In the genomic region with DNA sequence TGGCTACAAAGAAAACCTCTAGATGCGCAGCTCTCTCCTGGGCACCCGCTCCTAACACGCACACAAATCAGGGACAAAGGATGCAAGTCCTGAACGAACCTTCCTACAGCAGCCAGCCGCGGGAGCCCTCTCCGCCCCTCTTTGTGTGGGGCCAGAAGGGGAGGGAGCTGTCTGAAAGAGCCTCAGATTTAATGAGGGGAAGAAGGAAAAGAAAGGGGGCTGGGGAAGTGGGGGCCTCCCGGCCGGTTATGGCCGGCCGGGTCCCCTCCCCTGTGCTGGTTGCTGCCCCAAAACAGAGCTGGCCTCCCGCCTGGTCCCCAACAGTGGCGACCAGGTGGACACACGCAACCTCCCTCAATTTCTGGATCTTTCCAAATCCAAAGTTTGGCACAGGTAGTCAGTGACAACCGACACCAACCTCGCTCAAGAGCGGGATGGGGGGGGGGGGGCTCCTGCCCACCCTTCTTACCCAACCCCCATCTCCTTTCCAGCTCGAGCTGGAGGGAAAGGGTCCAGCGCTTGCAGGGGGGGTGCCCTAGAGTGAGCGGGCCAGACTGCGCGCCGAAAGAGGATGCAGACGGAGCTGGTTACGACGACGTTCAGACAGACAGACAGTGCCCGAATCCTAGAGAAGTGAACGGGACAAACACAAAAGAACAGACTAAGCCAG, we compare ENCODE assay signal across 8 mouse cellular contexts. TPM values are rescaled to one million over a fixed set of nuclear protein-coding genes. Genes with fewer than 3 reads are reported as not detected.
DNase-seq lines count a peak whose midpoint lies in the region; ATAC-seq lines count a peak whose summit lies in the region.

No protein-coding gene starts in this region.

- peaks cover 7% of the 10 kb centered on the region for H3K36me3 ChIP-seq in forebrain, embryonic 10.5 days (replicated peaks)
- H3K36me3 ChIP-seq in liver, embryonic 13.5 days: no peaks in the 10 kb centered on the region

- H3K27me3 ChIP-seq in forebrain, embryonic 10.5 days (ENCODE audit: poor library complexity, severe bottlenecking): peaks cover 76% of the 10 kb centered on the region
- H3K27me3 ChIP-seq in liver, embryonic 13.5 days: peaks cover 91% of the 10 kb centered on the region

- H3K9ac ChIP-seq in liver, embryonic 13.5 days: peak overlapping the region; percentile 36; the same call in 1 of the 2 replicates

- peaks cover 44% of the 10 kb centered on the region for H3K4me1 ChIP-seq in forebrain, embryonic 10.5 days
- H3K4me1 ChIP-seq in liver, embryonic 13.5 days (replicated peaks): peaks cover 29% of the 10 kb centered on the region

- ATAC-seq in liver, embryonic 13.5 days (ENCODE audit: low read depth): no peak
- ATAC-seq in inflammation-experienced regulatory T-cells, adult 6 months: no peak

- peak overlapping the region; percentile 97 for H3K27ac ChIP-seq in forebrain, embryonic 10.5 days
- no peak overlapping the region for H3K27ac ChIP-seq in liver, embryonic 13.5 days

- peak overlapping the region; percentile 68 for H3K4me2 ChIP-seq in liver, embryonic 13.5 days

- H3K4me3 ChIP-seq in forebrain, embryonic 10.5 days: peak overlapping the region; percentile 81
- H3K4me3 ChIP-seq in liver, embryonic 13.5 days (replicated peaks): peak overlapping the region; percentile 51

- H3K9me3 ChIP-seq in forebrain, embryonic 10.5 days: no peaks in the 10 kb centered on the region
- H3K9me3 ChIP-seq in liver, embryonic 13.5 days (replicated peaks): no peaks in the 10 kb centered on the region

- DNase-seq in kidney, postnatal 10 days: peak; percentile 27
- DNase-seq in kidney, adult 8-10 months: no peak
- DNase-seq in brain, embryonic 18.5 days (ENCODE audit: low read depth, low spot score): peak; percentile 55
- DNase-seq in forebrain, embryonic 10.5 days (ENCODE audit: extremely low spot score, low spot score): peak; percentile 86
- DNase-seq in liver, embryonic 13.5 days: no peak
- DNase-seq in yolk sac, embryonic 10.5 days (ENCODE audit: low spot score): no peak
- DNase-seq in adrenal gland, adult 2 months: no peak

- under 1% methylated on average over 29 of the region's 29 CpGs for WGBS in forebrain, embryonic 10.5 days
- WGBS in liver, embryonic 13.5 days (ENCODE audit: insufficient replicate concordance): 5% methylated on average over 29 of the region's 29 CpGs

RNA-seq across cellular contexts. Expression of a gene that starts 4.5 kb away (rescaled TPM):
- 53.3 and 63.2 TPM in 2 replicates for polyA plus RNA-seq in forebrain, embryonic 10.5 days (2016; fragmentation: Nextera tagmentation; extraction: Ambion mirVana)
- polyA plus RNA-seq in liver, embryonic 13.5 days (2015; fragmentation: Nextera tagmentation; extraction: Ambion mirVana): 0.99 and 1.6 TPM in 2 replicates
- polyA plus RNA-seq in inflammation-experienced regulatory T-cells, adult 6 months (2017; shearing (Covaris generic)): under 1 TPM in 2 of 3 experiments, not detected in 1; 0.39 to 0.75 TPM
- total RNA-seq in adrenal gland, adult 2 months (2021): 1 to 10 TPM in 1 of 2 experiments, under 1 TPM in 1; 0.93 to 1.0 TPM
- 6.2 and 7.1 TPM in 2 replicates for polyA plus RNA-seq in adrenal gland, adult 2 months (2012; rRNA removed)

RNA-seq across cellular contexts. Expression of a gene that starts 33.9 kb away (rescaled TPM):
- polyA plus RNA-seq in forebrain, embryonic 10.5 days (2016; fragmentation: Nextera tagmentation; extraction: Ambion mirVana): 16.2 and 18.8 TPM in 2 replicates
- polyA plus RNA-seq in liver, embryonic 13.5 days (2015; fragmentation: Nextera tagmentation; extraction: Ambion mirVana): 1.5 and 2.8 TPM in 2 replicates
- 1 to 10 TPM in 1 of 3 experiments, not detected in 2; 1.6 TPM for polyA plus RNA-seq in inflammation-experienced regulatory T-cells, adult 6 months (2017; shearing (Covaris generic))
- total RNA-seq in adrenal gland, adult 2 months (2021): 100 to 1,000 TPM in 1 of 2 experiments, 10 to 100 TPM in 1; 51.1 to 150 TPM
- 19.0 and 24.8 TPM in 2 replicates for polyA plus RNA-seq in adrenal gland, adult 2 months (2012; rRNA removed)

RNA-seq across cellular contexts. Expression of a gene that starts 34.0 kb away (rescaled TPM):
- not detected in 2 replicates for polyA plus RNA-seq in forebrain, embryonic 10.5 days (2016; fragmentation: Nextera tagmentation; extraction: Ambion mirVana)
- polyA plus RNA-seq in liver, embryonic 13.5 days (2015; fragmentation: Nextera tagmentation; extraction: Ambion mirVana): not detected in 2 replicates
- not detected for polyA plus RNA-seq in inflammation-experienced regulatory T-cells, adult 6 months (2017; shearing (Covaris generic))
- not detected for total RNA-seq in adrenal gland, adult 2 months (2021)
- 0.34 and 0.64 TPM in 2 replicates for polyA plus RNA-seq in adrenal gland, adult 2 months (2012; rRNA removed)

RNA-seq across cellular contexts. Expression of a gene that starts 52.3 kb away (rescaled TPM):
- not detected in 2 replicates for polyA plus RNA-seq in forebrain, embryonic 10.5 days (2016; fragmentation: Nextera tagmentation; extraction: Ambion mirVana)
- not detected in 2 replicates for polyA plus RNA-seq in liver, embryonic 13.5 days (2015; fragmentation: Nextera tagmentation; extraction: Ambion mirVana)
- not detected for polyA plus RNA-seq in inflammation-experienced regulatory T-cells, adult 6 months (2017; shearing (Covaris generic))
- not detected for total RNA-seq in adrenal gland, adult 2 months (2021)
- not detected in 2 replicates for polyA plus RNA-seq in adrenal gland, adult 2 months (2012; rRNA removed)

Comparison
In these comparisons a context has a peak if more than half of its experiments do, and no peak if none do; other contexts are left out.
1. DNase-seq: peak in kidney, postnatal 10 days (single experiment), brain, embryonic 18.5 days (single experiment) and forebrain, embryonic 10.5 days (single experiment); none in kidney, adult 8-10 months (0 of 2), liver, embryonic 13.5 days (single experiment), yolk sac, embryonic 10.5 days (single experiment) and adrenal gland, adult 2 months (single experiment).